Mouse (Mus musculus): Measurements from ENCODE around the gene Gpalpp1.

Gpalpp1 gene

DNA sequence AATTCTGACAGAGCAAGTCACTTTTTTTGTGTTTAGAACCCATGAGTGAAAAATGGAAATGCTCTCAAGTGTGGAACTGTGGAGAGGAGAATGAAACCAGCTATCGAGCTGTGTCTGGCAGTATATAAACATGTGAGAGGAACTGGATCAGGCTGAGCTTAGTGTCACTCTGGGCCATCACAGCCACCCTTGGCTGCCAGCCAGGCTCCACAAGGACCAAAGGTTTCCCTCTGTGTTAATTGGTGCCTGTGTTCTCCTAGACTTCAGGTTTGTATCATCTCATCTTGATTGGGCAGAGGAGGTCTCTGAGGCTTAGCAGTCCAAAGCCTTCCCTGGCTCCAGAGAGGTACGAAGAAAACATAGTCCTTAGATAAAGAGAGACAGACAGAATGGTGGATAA is 37.9 kb downstream of the Gpalpp1 start:
- ChIA-PET CTCF (interaction anchor here in 1 of 4 experiments (1.1 kb wide), 1 partner anchor 201 kb away, joined by 4 read pairs; no protein-coding TSS in a partner anchor), POLR2A (interaction anchor here in 2 of 4 experiments (1.0 to 1.8 kb wide), 4 partner anchors 9 to 46 kb away, joined by 3 to 4 read pairs (median 4); no protein-coding TSS in a partner anchor)

DNA sequence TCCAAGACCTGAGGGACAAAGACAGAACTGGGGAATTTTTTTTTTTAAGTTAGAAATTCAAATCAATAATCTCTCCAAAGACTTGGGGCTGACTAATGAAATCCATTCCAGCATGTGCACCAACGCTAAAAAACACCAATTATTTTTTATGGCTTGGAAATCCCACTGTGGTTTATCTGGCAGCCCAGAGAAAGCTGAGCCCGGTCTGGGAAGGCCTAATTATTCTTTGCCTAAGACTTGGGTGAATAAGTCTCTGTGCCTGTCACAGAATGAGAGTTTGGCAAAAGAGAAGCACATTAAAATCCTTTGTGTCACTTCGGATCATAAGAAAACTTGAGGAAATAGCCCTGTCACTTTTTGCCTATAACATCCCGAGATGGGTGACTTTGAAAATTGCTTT is 41.3 kb downstream of the Gpalpp1 start:
- CTCF ChIA-PET = no interaction called here
- POLR2A ChIA-PET = interaction anchor here in 1 of 4 experiments (1.5 kb wide), 1 partner anchor 170 kb away, joined by 3 read pairs; no protein-coding TSS in a partner anchor

DNA sequence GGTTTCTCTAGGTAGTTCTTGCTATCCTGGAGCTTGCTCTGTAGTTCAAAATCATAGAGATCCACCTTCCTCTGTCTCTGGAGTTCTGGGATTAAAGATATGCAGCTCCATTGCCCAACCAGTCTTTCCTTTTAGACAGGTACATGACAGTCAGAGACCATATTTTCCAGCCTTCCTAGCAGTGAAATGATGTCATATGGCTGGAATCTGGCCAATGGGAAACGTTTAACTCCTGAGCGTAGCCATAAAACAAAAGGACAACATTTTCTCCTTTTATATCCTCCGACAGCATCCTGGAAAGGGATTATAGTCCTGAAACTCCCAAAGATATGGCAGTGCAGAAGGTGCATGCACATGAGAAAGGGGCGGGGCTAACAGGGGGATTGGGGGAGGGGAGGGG is 42.3 kb downstream of the Gpalpp1 start:
- ChIA-PET POLR2A (interaction anchor here in 2 of 4 experiments (0.6 to 0.7 kb wide), 3 partner anchors 8 to 267 kb away, joined by 3 to 4 read pairs (median 3); no protein-coding TSS in a partner anchor), CTCF (interaction anchor here in 1 of 4 experiments (1.1 kb wide), 1 partner anchor 9 kb away, joined by 6 read pairs; no protein-coding TSS in a partner anchor)

DNA sequence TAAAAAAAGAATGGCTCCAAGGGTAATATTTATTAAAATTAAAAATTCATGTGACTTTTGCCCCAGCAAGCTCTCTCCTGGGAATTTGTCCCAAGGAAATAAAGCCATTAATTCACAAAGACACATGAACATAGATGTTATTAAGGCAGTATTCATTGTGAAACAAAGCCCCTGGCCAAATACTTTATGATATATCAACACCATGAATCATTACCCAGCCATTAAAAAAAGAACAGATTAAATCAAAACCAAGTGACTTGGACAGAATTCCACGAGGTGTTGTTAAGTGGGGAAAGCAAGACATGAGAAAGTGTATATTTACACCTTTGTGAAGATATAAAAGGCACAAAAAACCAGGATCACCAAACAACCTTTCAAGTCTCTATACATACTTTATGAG is 43.3 kb downstream of the Gpalpp1 start:
- POLR2A ChIA-PET = interaction anchor here in 1 of 4 experiments (0.6 kb wide), 1 partner anchor 224 kb away, joined by 5 read pairs; no protein-coding TSS in a partner anchor
- CTCF ChIA-PET = no interaction called here

DNA sequence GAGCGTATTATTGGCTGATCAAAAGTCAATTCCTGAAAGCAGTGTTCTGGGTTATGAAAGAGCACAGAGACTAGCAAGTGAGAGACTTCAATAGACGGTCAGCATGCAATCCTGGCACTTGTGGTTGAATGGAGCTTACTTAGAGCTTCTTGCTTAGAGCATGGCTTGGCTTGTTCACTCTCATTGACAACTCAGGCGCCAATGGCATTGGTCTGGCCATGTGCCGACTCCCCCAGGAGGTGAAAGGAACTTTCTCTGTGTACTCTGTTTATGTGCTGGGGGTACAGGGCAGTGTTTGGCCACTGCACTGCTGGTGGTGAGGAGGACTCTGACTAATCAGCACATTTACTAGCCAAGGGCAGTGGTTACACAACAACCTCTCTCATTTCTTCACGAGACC is 51.1 kb downstream of the Gpalpp1 start:
- ChIA-PET POLR2A (interaction anchor here in 1 of 4 experiments (1.1 to 1.3 kb wide), 3 partner anchors 10 to 73 kb away, joined by 3 to 4 read pairs (median 4); no protein-coding TSS in a partner anchor), CTCF (interaction anchor here in 1 of 4 experiments (0.8 kb wide), 1 partner anchor 18 kb away, joined by 3 read pairs; no protein-coding TSS in a partner anchor)

DNA sequence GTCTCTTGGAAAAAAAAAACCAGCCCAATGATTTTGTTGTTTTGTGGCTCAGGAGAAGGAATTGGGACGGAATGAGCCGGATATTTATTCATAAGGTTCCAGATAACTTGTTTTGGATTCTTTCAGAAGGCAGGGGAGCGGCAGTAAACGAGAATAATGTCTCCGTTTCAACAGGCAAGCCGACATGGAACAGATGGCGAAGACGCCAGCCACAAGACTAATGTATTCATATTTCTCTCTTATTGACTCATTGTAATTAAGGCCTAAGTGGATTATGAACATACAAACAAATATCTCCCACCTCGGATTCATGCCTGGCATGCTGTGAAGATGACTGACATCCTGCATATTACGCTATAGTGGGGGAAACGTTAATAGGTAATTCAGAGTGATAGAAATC is 56.8 kb downstream of the Gpalpp1 start:
- ChIA-PET CTCF (no interaction called here), POLR2A (no interaction called here)

DNA sequence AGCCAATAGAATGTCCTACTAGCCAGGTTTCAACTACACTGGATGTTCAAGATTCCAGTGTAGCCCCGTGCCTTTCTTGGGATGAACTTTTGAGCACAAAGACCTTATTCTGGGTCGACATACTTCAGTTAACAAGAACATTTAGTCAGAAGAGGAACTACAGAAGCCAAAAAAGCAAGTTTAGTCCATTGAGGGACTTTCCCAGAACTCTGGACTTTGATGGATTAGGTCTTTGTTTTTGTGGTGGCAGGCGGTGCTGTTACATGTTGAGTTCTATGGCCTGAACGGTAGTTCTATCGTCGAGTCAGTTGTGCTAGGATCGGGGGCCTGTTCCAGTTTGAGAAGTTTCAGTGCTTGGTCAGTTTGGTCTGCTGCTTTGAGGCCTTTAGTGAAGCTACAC is 58.6 kb downstream of the Gpalpp1 start:
- POLR2A ChIA-PET = interaction anchor here in 1 of 4 experiments (0.5 kb wide), 1 partner anchor 80 kb away, joined by 3 read pairs; no protein-coding TSS in a partner anchor
- CTCF ChIA-PET = no interaction called here

DNA sequence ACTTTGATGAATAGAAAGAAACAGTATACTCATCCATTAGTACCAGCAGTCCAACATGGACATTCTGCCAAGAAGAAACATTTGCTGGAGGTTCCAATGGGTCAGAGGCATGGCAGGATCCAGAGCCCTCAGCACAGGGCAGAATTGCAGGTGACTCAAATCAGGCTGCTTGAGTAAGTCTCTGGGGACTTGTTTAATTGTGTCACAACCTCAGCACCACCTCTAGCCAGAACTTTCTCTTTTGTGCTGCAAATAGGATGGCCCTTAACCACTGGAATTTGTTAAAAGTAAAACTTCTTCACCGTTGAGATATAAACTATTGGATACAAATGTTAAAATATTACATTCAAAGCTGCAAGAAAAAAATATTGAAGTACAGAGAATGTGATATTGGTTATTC is 64.8 kb downstream of the Gpalpp1 start:
- ChIA-PET CTCF (interaction anchor here in 1 of 4 experiments (0.6 kb wide), 1 partner anchor 106 kb away, joined by 3 read pairs; no protein-coding TSS in a partner anchor), POLR2A (no interaction called here)

DNA sequence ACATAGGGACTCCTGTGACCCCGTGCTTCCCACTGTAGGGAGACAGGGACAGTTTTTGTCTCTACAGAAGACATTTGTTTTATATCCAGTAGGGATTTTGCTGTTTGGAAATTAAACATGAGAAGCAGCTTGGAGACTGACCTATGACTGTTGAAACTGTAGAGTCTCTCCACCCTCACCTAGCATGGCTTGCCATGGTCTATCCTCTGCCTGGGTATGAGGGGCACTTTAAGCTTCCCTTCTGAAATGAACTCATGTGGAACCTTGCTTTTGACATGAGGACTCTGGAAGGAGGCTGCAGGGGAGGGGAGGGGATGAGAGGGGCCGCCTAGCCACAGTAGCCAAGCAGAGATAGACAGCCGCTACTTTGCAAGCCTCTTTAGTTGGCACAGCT is 66.4 kb downstream of the Gpalpp1 start:
- POLR2A ChIA-PET = no interaction called here
- CTCF ChIA-PET = interaction anchor here in 2 of 4 experiments (0.5 to 0.6 kb wide), 2 partner anchors 71 to 167 kb away, joined by 3 read pairs; no protein-coding TSS in a partner anchor

DNA sequence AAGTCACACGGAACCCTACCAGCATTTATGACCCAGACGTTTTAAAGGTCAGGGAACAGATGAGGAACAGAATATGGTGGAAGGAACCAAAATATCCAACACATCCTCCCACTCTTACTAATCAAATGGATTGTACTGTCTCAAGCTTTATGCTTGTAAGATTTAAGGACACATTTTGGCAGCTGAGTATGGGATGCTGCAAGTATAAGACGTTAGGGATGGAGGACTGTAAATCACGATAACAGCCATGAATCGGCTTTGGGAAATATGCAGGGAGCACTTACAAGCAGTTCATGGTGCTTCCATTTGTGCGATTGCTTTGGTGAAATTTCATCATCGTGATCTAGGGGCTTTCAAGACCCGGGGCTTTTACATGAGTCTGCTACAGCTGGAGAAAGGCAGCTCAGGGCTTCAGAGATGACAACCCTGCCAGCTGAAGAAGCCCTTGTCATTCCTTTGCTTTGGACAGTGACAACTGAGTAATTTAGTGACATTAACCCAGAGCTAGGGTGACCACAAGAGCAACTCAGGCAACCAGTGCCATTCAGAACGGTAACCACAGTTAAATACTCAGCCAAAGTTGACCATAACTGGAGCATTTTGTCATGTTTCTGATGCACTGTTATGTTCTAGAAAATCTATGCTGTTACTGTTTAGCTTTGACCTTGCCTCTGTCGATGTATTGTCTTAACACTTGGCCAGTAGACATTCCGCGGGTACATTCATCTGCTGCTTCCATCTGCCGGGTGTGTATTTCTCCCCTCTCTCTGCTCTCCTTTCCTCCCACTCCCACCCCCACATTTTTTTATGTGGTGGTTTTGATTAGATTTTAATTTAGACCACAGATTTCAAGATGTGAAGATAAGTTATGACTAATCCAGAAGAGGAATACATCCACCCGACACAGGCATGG is 67.1 kb downstream of the Gpalpp1 start:
- CTCF ChIA-PET = interaction anchor here in 1 of 4 experiments (0.6 kb wide), 1 partner anchor 167 kb away, joined by 3 read pairs; no protein-coding TSS in a partner anchor
- POLR2A ChIA-PET = no interaction called here
